Mouse (Mus musculus): ENCODE results near the gene Gba2. TPM values are rescaled to one million over a fixed set of nuclear protein-coding genes. Genes with fewer than 3 reads are reported as not detected.

Gba2 gene
- 4.6 TPM for polyA plus RNA-seq (2015; fragmentation: Illumina TruSeq; extraction: RNeasy Lipid Tissue Mini Kit (QIAGEN cat#74804); ENCODE audit: insufficient read depth, low read depth, low replicate concordance)

DNA sequence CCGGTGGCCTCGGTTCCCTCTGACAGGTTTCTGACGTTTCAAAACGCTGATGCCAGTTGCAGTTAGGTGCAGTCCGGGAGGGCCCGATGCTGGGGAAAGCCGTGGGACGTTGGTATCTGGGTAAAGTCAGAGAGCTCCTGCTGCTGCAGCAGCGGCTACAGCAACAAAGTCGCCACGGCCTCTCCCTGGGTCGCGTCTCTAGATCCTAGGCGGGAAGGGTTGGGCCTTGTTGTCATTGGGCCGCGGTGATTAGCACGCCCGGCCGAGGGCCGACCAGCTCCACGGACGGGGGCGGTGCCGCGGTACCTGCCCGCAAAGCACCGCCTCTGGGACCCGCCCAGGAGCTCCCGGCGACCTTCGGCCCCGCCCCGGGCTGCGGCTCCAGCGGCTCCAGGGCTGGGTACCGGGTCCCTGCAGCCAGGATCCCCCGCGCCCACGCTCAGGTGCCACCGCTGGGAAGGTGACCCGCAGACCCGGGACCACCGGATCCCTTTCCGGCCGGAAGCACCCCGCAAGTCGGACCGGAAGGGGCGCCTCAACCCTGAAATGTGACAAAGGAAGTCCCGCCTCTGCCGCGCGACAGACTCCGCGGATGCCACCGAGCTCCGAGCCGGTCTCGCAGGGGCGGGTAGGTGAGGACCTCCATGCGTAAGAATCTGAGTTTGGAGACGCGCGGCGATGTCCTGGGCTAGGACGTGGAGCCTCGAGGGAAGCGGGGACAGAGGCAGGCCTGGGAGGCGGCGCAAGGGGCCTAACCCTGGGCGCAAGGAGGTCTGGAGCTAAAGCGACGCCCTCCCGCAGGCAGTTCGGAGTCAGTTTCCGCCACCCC lies at the start of gene Gba2, which contains the start of gene Rgp1:
Gba2 (minus strand) TSS at position 498 of the 829 bp plus-strand sequence.
Rgp1 (plus strand) TSS at position 340 of the 829 bp plus-strand sequence.

DNA sequence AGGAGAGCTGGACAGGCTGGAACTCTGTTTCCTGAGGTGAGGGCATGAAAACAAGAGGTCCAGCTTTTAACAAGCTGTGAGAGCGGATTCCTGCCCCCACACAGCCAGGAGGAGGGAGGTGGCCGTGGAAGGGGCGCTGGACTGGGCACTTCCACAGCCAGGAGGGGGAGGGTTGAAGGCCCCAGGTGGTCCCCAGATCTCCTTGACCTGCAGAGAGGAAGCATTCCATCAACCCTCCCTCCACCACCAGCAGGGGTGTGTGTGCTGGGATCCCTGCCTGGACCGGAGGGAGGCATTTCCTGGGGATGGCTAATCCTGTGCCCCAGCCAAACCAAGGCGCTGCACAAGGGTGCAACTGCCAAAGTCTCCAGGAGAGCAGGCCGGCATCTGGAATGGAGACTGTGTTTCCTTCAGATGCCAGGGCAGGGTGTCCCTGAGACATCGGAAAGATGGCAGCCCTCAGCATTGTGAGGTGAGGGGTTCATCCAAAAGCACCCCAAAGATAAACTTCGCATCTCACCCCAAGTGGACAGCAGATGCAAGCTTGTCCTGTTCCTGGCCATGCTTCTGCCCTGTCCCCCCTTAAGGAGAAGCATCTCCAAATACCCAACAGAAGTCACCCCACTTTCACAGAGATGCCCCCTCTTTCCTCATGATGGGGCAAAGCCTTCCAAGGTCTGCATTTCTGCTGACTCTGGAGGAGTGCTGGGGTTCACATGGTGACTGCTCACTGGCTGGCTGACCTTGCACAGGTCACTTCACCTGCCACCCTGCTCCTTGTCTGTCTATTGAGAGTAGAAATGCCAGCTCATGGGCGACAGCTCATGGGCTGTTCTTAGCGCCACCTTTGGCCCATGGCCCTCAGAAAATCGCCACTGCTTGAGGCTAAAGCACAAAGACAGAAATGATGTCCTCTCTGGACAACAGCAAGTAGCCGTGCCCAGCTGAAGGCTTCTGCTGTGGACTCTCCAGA lies 6.1 kb upstream of the Gba2 start, which contains the start of gene Msmp:
Msmp (minus strand) TSS at position 51 of the 973 bp plus-strand sequence.

DNA sequence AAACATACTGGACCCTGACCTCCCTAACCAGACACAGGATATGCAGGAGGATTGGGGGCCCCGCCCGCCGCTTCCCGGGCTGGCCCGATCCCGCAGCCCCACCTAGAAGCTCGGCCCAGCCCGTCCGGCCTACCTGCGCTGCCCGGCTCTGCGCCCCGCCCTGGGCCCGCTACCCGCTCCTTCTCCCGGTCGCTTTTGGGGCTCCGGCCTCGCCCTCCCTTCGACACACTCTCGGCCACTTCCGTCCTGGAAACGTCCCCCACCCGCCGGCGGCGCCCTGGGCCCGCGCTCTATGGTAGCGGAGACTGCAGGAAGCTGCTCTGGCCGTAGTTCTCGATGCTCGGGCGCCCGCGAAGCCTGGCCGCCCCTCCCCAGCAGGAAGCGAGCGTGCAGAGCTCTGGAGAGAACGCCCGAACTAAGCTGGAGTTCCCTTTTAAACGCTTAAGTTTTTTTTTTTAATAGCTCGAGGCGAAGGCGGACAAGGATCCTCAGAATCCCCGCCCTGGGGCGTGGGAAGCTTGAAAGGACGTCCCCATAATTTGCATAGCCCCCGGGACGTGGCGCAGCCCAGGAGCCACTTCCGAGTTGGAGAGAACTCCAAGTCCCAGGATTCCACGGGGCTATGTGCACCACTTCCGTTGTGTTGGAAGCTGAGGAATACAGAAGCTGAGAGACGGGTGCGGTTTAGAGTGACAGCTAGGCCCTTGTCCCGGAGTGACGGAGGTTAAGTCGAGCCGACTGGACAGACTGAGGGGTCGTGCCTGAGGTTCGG lies 16.5 kb downstream of the Gba2 start, which contains the start of the genes Creb3 and Tln1:
Creb3 (plus strand) TSS at position 336 of the 772 bp plus-strand sequence.
Tln1 (minus strand) TSS at position 695 of the 772 bp plus-strand sequence.

Other genes starting within 250 kb of the Gba2 start
- gene Rusc2, start 196.9 kb downstream of the Gba2 start, polyA plus RNA-seq (2015; fragmentation: Illumina TruSeq; extraction: RNeasy Lipid Tissue Mini Kit (QIAGEN cat#74804); ENCODE audit: insufficient read depth, low read depth, low replicate concordance), result 5.5 TPM
- not detected for gene Fam166b, start 149.7 kb downstream of the Gba2 start, polyA plus RNA-seq (2015; fragmentation: Illumina TruSeq; extraction: RNeasy Lipid Tissue Mini Kit (QIAGEN cat#74804); ENCODE audit: insufficient read depth, low read depth, low replicate concordance)
- 7.8 TPM for gene Tesk1, start 136.9 kb downstream of the Gba2 start, polyA plus RNA-seq (2015; fragmentation: Illumina TruSeq; extraction: RNeasy Lipid Tissue Mini Kit (QIAGEN cat#74804); ENCODE audit: insufficient read depth, low read depth, low replicate concordance)
- gene Cd72, start 124.2 kb downstream of the Gba2 start, polyA plus RNA-seq (2015; fragmentation: Illumina TruSeq; extraction: RNeasy Lipid Tissue Mini Kit (QIAGEN cat#74804); ENCODE audit: insufficient read depth, low read depth, low replicate concordance), result 1.8 TPM
- gene Sit1, start 95.1 kb downstream of the Gba2 start, polyA plus RNA-seq (2015; fragmentation: Illumina TruSeq; extraction: RNeasy Lipid Tissue Mini Kit (QIAGEN cat#74804); ENCODE audit: insufficient read depth, low read depth, low replicate concordance), result not detected
- gene Ccdc107, start 86.0 kb downstream of the Gba2 start, polyA plus RNA-seq (2015; fragmentation: Illumina TruSeq; extraction: RNeasy Lipid Tissue Mini Kit (QIAGEN cat#74804); ENCODE audit: insufficient read depth, low read depth, low replicate concordance), result 28.5 TPM
- 3.8 TPM for gene Arhgef39, start 79.2 kb downstream of the Gba2 start, polyA plus RNA-seq (2015; fragmentation: Illumina TruSeq; extraction: RNeasy Lipid Tissue Mini Kit (QIAGEN cat#74804); ENCODE audit: insufficient read depth, low read depth, low replicate concordance)
- gene Car9, start 71.9 kb downstream of the Gba2 start, polyA plus RNA-seq (2015; fragmentation: Illumina TruSeq; extraction: RNeasy Lipid Tissue Mini Kit (QIAGEN cat#74804); ENCODE audit: insufficient read depth, low read depth, low replicate concordance), result not detected
- 37.2 TPM for gene Tpm2, start 55.1 kb downstream of the Gba2 start, polyA plus RNA-seq (2015; fragmentation: Illumina TruSeq; extraction: RNeasy Lipid Tissue Mini Kit (QIAGEN cat#74804); ENCODE audit: insufficient read depth, low read depth, low replicate concordance)
- 21.2 TPM for gene Creb3, start 16.5 kb downstream of the Gba2 start, polyA plus RNA-seq (2015; fragmentation: Illumina TruSeq; extraction: RNeasy Lipid Tissue Mini Kit (QIAGEN cat#74804); ENCODE audit: insufficient read depth, low read depth, low replicate concordance)
- 19.2 TPM for gene Tln1, start 16.2 kb downstream of the Gba2 start, polyA plus RNA-seq (2015; fragmentation: Illumina TruSeq; extraction: RNeasy Lipid Tissue Mini Kit (QIAGEN cat#74804); ENCODE audit: insufficient read depth, low read depth, low replicate concordance)
- 6.8 TPM for gene Rgp1, start 158 bp downstream of the Gba2 start, polyA plus RNA-seq (2015; fragmentation: Illumina TruSeq; extraction: RNeasy Lipid Tissue Mini Kit (QIAGEN cat#74804); ENCODE audit: insufficient read depth, low read depth, low replicate concordance)
- gene Msmp, start 5.6 kb upstream of the Gba2 start, polyA plus RNA-seq (2015; fragmentation: Illumina TruSeq; extraction: RNeasy Lipid Tissue Mini Kit (QIAGEN cat#74804); ENCODE audit: insufficient read depth, low read depth, low replicate concordance), result not detected
- gene Npr2, start 53.1 kb upstream of the Gba2 start, polyA plus RNA-seq (2015; fragmentation: Illumina TruSeq; extraction: RNeasy Lipid Tissue Mini Kit (QIAGEN cat#74804); ENCODE audit: insufficient read depth, low read depth, low replicate concordance), result 10.7 TPM
- gene Spag8, start 74.7 kb upstream of the Gba2 start, polyA plus RNA-seq (2015; fragmentation: Illumina TruSeq; extraction: RNeasy Lipid Tissue Mini Kit (QIAGEN cat#74804); ENCODE audit: insufficient read depth, low read depth, low replicate concordance), result 1.1 TPM
- 22.0 TPM for gene Hint2, start 77.6 kb upstream of the Gba2 start, polyA plus RNA-seq (2015; fragmentation: Illumina TruSeq; extraction: RNeasy Lipid Tissue Mini Kit (QIAGEN cat#74804); ENCODE audit: insufficient read depth, low read depth, low replicate concordance)
- gene Tmem8b, start 90.1 kb upstream of the Gba2 start, polyA plus RNA-seq (2015; fragmentation: Illumina TruSeq; extraction: RNeasy Lipid Tissue Mini Kit (QIAGEN cat#74804); ENCODE audit: insufficient read depth, low read depth, low replicate concordance), result 1.8 TPM
- gene Fam221b, start 90.3 kb upstream of the Gba2 start, polyA plus RNA-seq (2015; fragmentation: Illumina TruSeq; extraction: RNeasy Lipid Tissue Mini Kit (QIAGEN cat#74804); ENCODE audit: insufficient read depth, low read depth, low replicate concordance), result 0.20 TPM
- gene Olfr70, start 121.9 kb upstream of the Gba2 start, polyA plus RNA-seq (2015; fragmentation: Illumina TruSeq; extraction: RNeasy Lipid Tissue Mini Kit (QIAGEN cat#74804); ENCODE audit: insufficient read depth, low read depth, low replicate concordance), result not detected
- not detected for gene Olfr71, start 131.4 kb upstream of the Gba2 start, polyA plus RNA-seq (2015; fragmentation: Illumina TruSeq; extraction: RNeasy Lipid Tissue Mini Kit (QIAGEN cat#74804); ENCODE audit: insufficient read depth, low read depth, low replicate concordance)
- gene Hrct1, start 148.3 kb upstream of the Gba2 start, polyA plus RNA-seq (2015; fragmentation: Illumina TruSeq; extraction: RNeasy Lipid Tissue Mini Kit (QIAGEN cat#74804); ENCODE audit: insufficient read depth, low read depth, low replicate concordance), result 3.5 TPM
- gene Spaar, start 151.2 kb upstream of the Gba2 start, polyA plus RNA-seq (2015; fragmentation: Illumina TruSeq; extraction: RNeasy Lipid Tissue Mini Kit (QIAGEN cat#74804); ENCODE audit: insufficient read depth, low read depth, low replicate concordance), result 0.65 TPM
- gene Olfr159, start 192.1 kb upstream of the Gba2 start, polyA plus RNA-seq (2015; fragmentation: Illumina TruSeq; extraction: RNeasy Lipid Tissue Mini Kit (QIAGEN cat#74804); ENCODE audit: insufficient read depth, low read depth, low replicate concordance), result not detected
- not detected for gene Olfr156, start 245.0 kb upstream of the Gba2 start, polyA plus RNA-seq (2015; fragmentation: Illumina TruSeq; extraction: RNeasy Lipid Tissue Mini Kit (QIAGEN cat#74804); ENCODE audit: insufficient read depth, low read depth, low replicate concordance)